Mouse (Mus musculus) kidney, adult 2 months (tissue): ENCODE measurements at regions not wholly inside any gene's neighbourhood (a gene's known extent, or its start where the extent isn't known, plus 50 kb on each side); places are given as distances from the start of the nearest gene placed in this dataset.

Experiments used
- DNase-seq: peaks from one replicate; pipeline ENCODE4 v3.0.0; 2021
- H3K27ac ChIP-seq: fragments of 200-500 bp; 2 replicates; pipeline ENCODE4 v1.5.1; 2012; ENCODE audit warnings: low read depth, low read length, control low read depth, inconsistent platforms; ENCODE audit not compliant: insufficient read depth
- H3K27me3 ChIP-seq: fragments of 200-500 bp; replicated peaks from 2 replicates; pipeline ENCODE4 v1.6.1; 2012; ENCODE audit warnings: mild to moderate bottlenecking, moderate library complexity, low read length, inconsistent platforms; ENCODE audit not compliant: control insufficient read depth, insufficient read depth
- H3K36me3 ChIP-seq: fragments of 200-500 bp; 2 replicates; pipeline ENCODE4 v1.6.1; 2012; ENCODE audit warnings: mild to moderate bottlenecking, moderate library complexity, low read length, inconsistent platforms; ENCODE audit not compliant: control insufficient read depth, insufficient read depth
- H3K4me1 ChIP-seq: fragments of 200-500 bp; 2 replicates; pipeline ENCODE4 v1.6.1; 2011; ENCODE audit warnings: low read length; ENCODE audit not compliant: control insufficient read depth, insufficient read depth
- H3K4me3 ChIP-seq: fragments of 200-500 bp; 2 replicates; pipeline ENCODE4 v1.5.1; 2011; ENCODE audit warnings: mild to moderate bottlenecking, low read depth, low read length, control low read depth; ENCODE audit not compliant: insufficient read depth
- CTCF ChIP-seq: fragments of 200-500 bp; conservative IDR thresholded peaks from 2 replicates; pipeline ENCODE4 v1.5.1; 2011; ENCODE audit warnings: low read depth, mild to moderate bottlenecking, control low read depth, low read length, moderate library complexity, mixed read lengths; ENCODE audit not compliant: insufficient read depth, insufficient read length
- POLR2A ChIP-seq: fragments of 200-500 bp; IDR thresholded peaks from one replicate; pipeline ENCODE4 v1.6.1; 2011; ENCODE audit warnings: low read depth, low read length, control low read depth
- WGBS: fragments of 180-500 bp; shearing (Covaris S2); methylation state at CpG from one replicate; pipeline ENCODE4 v1.1.7; 2018; 5-methylcytosine and 5-hydroxymethylcytosine counted together

DNA sequence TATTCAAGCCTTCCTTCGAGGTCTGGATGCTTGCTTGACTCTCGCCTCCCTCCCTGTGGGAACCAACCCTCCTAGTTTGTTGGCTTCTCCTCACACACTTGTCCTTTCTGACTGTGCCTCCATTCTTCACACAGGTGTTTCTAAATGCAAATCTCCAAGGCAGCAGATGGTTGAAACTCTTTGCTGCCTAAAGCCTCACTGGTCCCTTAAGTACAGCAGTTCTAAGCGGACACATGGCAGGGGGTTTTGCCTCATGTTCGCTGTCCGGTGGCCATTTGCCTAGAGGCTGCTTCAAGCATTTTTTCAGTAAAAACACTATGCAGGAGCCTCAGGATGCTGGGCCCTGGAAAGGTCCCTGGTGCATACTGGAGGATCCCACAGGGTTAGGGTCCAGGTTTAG lies 50.9 kb upstream of the Kcnj15 start:
- Histone ChIP-seq H3K4me3 (no peak overlapping the region), H3K4me1 (peaks cover 3% of the 10 kb centered on the region; the same call in 1 of the 2 replicates), H3K36me3 (no peaks in the 10 kb centered on the region), H3K27me3 (no peaks in the 10 kb centered on the region), H3K27ac (no peak overlapping the region)
- WGBS: 94% methylated on average over 5 of the region's 5 CpGs
- no peak for DNase-seq
- TF ChIP-seq POLR2A: no peak
- TF ChIP-seq CTCF: no peak

DNA sequence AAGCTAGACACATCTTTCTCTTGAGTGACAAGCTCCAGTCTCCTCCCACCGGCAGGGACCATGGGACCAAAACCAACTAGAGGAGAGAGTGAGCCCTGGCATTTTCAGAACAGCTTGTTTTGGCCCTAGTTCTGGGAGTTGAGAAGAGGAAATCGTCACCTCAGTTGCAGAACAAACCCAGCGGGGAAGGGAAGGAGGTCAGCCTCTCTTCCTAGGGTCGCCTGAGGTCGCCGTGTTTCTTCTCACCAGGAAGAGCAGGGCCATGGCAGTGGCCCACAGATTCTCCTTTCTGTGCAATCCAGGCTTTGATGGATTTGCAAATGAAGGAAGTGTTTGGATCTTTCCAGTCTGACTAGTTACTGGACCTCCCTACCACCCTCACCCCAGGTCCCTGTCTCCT lies 49.8 kb upstream of the Kcnj15 start:
- no peak for TF ChIP-seq POLR2A
- no peak for TF ChIP-seq CTCF
- no peaks in the 10 kb centered on the region for H3K27me3 ChIP-seq
- WGBS: 74% methylated on average over 6 of the region's 6 CpGs

More for the DNA sequence above, 49.8 kb upstream of the Kcnj15 start:
- Histone ChIP-seq H3K4me3 (no peak overlapping the region), H3K27ac (no peak overlapping the region), H3K36me3 (no peaks in the 10 kb centered on the region), H3K4me1 (peaks cover 3% of the 10 kb centered on the region; the same call in 1 of the 2 replicates)
- DNase-seq: no peak
